Mouse (Mus musculus) induced T-regulatory cell, adult 2 months (primary cell): Measurements from ENCODE around the gene 3110009E18Rik.
A peak's percentile ranks its signal among the peaks of the same experiment; 100 is the strongest.

Source experiments
- DNase-seq: peaks from one replicate; pipeline ENCODE4 v3.0.0-alpha.2; 2012; ENCODE audit warnings: low read depth

The 3110009E18Rik gene

DNA sequence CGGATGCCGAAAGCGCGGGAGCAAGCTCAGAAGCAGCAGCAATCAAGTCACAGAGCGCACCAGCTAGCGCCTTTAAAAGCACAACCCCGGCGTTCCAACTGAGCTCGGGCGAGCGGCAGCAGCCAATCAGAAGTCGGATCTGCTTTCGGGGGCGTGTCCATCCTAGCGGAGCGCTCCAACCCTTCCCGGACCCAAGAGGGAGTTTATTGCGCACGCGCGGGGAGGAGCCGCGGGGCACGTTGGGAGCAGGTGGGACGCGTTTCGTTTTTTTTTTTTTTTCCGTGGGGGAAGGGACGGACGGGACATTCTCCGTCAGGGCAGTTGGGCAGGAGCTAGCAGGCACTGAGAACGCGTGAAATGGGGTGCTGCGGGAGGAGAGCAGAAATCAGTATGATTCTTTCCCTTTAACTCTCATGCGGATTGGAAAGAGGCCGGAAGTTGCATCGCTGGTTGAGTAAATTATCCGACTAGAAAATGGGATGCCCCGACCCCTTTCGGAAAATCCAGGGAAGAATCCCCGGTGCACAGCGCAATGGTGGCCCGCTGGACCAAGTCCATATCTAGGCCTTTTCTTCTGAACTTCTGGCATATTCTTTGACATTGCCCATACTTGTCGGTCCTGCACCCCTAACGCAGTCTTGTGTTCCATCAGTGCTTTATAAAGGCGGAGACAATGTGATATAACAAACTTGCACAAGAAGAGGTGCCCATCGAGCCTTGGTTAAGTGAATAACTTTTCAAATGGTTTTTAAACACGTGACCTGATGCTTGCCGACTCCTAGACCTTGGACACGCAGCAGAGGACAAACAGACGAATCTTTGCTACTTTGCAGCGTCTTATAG, at the start of gene 3110009E18Rik, which contains the start of gene Dbi:
Gene 3110009E18Rik, plus strand, starts transcription at position 219 of the 843 bp plus-strand sequence.
Gene Dbi, minus strand, starts transcription at position 110 of the 843 bp plus-strand sequence.
- DNase-seq, result peak; percentile 98

DNA sequence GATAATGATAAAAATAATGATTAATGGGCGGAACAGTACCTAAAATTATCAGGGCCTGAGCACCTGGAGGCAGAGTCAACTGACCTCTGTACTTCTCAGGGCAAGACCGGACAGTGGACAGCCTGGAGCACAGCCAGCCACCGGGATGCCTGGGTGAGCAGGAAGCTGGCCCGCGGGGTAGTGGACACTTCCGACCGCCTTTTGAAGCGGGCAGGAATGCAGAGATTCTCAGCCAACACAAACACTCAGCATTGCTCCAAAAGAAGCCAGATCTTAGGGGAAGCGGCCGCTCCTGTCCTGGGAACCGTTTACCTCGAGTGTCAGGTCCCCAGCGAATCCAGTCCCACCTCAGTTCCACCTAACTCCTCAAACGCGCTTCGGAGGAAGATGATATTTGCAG, 48.1 kb upstream of the 3110009E18Rik start:
- no peak for DNase-seq

DNA sequence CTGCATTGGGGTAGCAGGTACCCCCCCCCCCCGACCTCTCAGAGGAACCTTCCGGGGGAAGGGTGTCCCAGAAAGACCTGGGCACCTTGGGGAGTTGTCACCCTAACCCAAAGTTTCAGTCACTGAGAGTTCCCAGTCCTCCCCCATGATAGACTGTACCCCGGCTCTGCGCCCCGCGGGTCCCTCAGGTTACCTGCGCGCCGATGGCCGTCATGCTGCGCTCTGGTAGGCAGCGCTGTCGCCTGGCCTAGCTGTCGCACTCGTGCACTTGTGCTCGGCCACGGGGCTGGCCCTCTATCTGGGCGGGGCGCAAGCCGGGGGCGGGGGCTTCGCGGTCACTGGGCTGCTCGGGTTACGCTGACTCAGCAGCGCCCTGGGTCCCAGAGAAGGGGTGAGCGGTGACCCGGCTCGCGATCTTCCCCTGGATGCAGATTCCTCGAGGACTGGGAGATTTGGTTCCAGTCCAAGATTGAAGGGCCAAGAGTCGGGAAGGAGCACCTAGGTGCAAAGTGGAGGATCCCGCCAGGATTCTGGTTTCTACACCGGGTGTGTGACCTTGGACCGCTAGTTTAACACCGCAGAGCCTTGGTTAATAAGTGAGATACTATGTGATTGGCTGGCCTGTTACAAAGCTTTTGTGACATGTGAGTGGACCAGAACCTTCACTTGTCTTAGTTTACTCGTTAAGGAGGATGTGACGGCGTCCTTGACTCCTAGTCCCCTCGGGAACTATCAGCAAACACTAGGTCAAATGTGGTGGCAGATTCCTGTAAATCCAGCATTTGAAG, 47.3 kb upstream of the 3110009E18Rik start, which contains the start of gene Tmem37:
Gene Tmem37, minus strand, starts transcription at position 556 of the 788 bp plus-strand sequence.
- peak; percentile 49 for DNase-seq

DNA sequence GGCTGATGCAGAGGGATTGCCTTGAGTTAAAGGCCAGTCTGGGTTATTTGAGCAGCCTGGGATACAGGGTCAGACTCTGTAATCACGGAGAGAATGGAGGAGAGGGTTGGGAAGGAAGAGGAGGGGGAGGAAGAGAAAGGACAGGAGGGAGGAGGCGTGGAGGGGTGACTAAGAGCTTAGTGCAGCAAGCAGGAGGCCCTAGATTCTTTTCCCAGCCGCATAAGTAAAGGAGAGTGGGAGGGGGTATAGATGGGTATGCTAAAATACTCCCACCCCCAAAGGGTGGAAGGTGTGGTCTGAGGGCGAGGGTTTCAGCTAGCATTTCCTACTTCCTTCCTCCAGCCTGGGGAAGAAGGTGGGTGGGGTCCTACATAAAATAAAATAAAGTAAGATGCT, 46.7 kb upstream of the 3110009E18Rik start:
- no peak for DNase-seq

DNA sequence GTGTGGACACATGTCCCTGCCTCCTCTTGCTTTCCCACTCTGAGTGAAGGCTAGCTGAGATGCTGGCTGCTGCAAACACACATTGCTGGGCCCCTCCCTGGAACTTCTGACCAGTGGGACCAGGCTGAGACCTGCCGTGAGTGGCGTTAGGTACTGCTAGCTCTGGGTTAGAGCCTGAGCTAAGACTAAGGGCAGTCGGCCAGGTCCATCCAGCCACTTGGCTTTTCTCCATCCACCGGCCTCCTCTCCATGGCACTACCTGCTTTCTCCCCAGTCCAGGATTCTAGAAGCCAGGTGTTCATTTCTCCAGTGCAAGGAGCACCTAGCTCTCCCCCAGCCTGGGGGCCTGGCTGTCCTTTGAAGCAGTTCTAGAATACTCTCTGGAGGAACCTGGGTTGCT, 46.1 kb upstream of the 3110009E18Rik start:
- DNase-seq, result no peak

DNA sequence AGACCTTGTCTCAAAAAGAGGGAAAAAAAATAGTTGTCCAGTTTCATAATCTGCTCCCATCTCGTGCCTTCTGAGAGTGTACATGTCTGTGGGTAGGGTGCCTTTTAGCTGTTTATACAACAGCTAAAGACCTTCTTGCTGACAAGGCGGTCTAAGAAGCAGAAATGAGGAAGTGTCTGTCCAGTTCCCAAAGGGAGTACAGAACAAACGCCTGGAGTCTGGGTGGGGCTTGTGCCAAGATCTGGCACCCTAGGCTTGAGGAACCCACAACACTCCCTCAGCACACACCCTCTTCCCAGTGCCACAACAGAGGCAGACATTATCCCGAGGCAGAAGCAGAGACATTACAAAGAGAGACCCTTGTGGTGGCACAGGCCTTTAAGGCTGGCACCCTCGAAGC, 45.5 kb upstream of the 3110009E18Rik start:
- no peak for DNase-seq

DNA sequence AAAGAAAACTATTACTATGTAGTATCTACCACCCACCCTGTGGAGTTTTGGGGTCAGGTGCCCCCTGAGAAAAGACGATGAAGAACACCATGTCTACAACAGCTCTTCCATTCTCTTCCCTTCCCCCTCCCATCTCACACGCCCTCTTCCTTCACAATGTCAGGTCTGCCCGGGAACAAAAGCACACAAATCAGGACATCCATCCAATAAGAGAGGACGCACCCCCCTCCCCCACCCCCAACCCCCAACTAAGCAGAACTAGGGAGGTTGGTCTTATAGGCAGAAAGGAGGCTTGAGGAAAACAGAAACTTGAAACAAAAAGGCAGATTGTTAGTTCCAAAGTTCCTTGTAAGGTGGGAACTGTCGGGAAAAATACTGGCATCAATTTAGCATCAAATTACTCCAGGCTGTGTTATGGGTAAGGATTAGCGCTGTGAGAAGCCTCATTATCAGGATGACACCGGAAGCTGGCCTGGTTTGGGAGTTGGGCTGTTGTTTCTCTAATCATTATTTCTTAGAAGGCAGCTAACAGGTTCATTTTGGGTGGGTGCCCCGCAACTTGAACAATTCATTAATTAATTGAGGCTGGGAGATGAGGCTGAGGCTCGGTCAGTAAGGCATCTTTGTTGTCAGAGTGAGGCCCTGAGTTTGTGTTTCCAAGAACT, 43.1 kb upstream of the 3110009E18Rik start:
- DNase-seq, result no peak

DNA sequence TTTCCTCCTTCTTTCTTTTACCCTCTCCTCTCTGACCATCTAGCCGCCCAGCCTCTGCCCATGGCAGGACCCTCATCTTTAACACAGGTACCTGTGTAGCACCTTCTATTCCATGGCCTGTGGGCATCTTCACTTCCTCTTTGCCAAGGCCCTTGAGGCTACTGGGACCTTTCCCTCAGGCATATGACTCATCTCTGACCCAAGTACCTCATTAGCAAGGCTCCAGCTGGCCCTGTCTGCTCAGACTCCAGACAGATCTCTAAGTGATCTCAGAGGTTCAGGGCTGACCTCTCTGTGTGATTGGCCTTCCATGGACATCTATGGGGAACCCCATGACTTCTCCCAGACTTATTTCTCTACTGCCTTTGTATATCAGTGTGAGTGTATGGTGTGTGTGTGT, 40.4 kb upstream of the 3110009E18Rik start:
- DNase-seq, result no peak

DNA sequence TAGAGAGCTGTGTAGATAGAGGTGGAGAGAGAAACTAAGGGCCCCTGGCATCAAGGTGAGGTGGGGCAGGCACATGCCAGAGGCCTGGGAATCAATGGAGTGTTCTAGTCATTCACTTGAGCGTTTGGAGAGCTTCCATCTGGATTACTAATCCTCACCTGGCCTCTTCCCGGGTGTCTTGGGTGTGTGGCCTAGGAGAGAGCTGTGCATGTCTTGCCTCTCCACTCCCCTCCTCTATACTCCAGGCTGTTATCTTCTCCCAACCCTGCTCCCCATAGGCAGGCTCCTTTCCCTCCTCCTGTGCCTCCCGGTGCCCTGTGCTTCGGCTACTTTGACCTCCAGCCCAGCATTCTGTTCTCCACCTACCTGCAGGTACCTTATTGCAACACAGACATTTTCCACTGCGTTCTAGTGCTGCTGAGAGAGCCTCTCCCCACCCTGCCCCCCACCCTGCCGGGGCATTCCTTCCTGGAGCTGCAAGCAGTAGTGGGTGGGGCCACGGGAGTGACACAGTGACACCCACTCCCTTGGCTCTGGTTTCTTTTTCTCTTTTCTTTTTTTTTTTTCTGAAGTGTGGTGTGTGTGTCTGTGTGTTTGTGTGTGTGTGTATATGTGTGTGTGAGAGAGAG, 37.9 kb upstream of the 3110009E18Rik start:
- no peak for DNase-seq

DNA sequence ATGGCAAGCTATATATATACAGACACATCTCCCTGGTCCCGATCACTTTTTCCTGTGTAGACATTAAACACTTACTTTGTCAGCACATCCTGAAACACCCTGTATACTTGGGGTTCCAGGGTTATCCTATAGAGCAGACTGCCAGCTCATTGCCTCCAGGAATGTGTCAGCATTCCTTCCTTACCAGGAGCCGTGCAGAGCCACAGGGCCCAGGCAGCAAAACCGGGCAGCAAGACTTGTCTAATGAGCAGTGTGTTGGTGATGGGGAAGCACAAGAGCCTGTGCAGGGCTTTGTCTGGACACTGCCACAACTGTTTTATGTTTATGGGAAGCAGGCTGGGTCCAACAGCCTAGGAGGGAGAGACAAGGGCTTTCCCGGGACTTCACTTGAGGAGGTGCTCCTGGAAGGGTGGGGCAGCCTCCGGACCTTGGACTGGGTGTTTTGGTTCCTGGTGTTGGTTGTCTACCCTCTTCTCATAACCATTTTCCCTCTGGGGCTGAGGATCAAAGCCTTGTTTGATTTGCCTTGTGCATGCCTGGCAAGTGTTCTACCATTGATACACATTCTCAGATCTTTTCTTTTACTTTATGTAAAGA, 37.0 kb upstream of the 3110009E18Rik start:
- DNase-seq, result no peak

DNA sequence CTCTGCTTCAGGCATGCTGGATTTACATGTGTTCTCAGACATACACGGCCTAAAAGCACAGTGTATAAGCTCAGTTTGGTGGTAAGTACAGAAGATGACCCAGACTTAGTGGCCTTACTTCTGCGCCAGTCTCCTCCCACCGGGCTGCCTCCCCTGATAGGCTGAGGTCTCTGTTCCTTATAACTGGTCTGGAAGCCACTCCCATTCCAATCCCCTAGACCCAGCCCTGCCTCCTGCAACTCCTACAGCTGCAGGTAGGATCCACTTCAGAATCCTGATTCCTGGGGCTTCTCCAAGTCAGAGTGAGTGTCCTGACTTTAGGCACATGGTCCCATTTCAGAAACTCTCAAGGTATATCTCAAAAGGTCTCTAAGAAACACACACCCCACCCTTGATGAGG, 35.3 kb upstream of the 3110009E18Rik start:
- no peak for DNase-seq

DNA sequence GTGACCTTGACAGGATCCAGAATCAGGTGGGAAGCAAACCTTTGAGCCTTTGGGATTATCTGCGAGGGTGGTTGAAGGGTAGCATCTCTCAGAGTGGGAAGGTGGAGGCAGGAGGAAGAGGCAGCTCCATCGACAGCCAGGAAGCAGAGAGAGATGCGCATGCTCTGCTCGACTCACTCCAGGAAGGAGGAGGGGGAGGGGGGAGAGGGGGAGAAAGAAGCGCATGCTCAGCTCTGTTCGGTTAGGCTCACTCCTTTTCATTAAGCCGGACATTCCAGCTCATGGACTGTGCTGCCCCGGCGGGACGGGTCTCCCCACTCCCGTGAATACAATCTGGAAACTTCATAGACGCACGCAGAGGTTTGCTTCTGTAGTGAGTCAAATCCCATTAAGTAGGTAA, 34.3 kb upstream of the 3110009E18Rik start:
- DNase-seq, result no peak

DNA sequence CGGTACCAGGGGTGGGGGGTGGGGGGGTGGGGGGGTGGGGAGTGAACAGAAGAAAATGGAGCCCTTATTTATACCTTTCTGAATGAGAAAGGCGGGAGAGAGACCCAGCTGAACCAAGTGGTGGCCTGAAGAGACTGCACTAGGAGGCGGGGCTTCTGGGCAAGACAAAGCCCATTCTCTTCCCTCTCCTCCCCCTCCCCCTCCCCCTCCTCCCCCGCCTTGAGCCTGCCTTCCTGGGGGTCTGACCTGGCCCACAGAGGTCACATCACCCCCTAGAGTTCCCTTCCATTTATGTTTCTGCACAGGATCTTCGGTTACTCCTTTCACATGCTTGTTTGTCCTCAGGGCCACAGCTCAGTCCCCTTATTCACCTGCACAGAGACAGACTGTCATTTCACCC, 31.8 kb upstream of the 3110009E18Rik start:
- no peak for DNase-seq

DNA sequence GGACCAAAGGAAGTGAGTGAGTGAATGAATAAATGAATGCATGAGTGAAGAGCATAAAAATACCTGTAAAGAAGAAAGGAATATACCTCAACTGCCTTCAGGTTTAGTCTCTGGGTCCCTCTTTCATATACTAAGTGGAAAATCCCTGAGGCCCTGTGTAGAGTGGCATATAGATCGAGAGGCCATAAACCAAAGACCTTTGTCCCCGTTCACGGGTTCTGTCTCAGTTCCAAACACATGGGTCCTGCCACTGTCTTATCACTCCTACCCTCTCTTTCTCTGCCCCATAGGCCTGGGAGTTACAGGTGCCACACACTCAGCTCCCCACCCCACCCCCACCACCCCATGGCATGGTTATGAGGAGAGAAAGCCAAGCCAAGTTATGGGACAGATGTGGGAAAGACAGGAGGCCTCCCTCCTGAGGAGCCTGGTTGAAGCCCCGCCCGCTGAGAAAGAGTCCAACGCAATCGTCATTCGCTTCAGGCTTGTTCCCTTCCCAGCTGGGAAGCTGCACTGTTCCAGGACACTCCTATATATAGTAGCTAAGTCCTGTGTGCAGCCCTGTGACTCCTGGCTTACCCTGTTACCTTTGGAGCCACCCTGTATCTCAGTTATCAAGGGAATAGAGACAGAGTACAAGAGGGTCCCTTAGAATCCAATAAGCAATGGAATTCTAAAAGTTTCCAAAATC, 30.0 kb upstream of the 3110009E18Rik start:
- DNase-seq, result no peak

DNA sequence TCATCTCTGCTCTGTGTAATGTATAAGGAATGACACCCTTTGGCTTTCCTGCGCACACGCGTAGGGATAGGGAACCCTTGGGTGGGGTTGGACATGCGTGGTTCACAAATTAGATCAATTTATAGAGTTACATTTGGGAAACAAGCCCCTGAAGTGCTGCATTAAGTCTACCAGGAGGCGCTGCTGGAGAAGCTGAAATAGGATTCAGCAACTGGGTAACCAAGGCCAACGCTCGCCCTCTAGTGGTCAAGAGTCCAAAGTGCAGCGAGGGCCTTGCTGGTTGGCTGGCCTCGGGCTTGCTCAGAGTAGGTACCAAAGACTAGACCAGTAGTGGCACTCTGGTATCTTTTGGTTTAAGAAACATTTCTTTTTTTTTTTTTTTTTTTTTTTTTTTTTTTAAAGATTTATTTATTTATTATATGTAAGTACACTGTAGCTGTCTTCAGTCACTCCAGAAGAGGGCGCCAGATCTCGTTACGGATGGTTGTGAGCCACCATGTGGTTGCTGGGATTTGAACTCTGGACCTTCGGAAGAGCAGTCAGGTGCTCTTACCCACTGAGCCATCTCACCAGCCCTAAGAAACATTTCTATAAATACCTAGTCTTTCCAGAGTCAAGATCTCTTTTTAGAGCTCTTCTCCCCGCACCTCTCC, 27.4 kb upstream of the 3110009E18Rik start:
- DNase-seq, result peak; percentile 90

DNA sequence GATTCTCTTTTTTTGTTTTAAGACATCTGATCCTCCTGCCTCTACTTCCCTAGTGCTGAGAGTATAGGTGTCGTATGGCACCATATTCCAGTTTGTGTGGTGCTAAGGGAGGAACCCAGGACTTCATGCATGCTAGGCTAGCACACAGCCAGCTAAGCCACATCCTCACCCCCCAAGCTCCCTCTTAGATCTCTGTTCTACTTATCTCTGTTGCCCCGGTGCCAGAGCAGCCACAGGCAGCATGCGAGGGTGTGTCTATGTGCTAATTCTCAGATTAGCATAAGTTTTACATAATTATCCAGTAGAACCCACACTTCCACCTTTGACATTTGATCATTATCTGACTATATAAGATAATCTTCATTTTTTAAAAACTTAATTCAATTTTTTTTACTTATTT, 26.1 kb upstream of the 3110009E18Rik start:
- no peak for DNase-seq

DNA sequence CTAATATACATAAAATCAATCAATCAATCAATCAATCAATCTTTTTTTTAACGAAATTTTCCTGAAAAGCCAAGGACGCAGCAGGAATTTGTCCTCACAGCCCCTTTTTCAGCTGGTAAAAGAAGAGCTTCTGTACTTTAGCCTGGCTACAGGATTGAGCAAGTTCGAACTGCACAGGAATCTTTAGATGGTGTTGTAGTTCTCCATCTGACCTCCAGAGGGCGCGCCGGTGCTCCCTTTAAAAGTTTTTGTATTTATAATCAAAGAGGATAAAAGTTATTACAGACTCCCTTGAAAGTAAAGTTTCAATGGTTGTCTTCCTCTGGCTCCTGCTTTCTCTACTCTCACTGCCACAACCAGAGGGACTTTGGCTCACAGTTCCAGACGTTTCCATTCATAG, 22.7 kb upstream of the 3110009E18Rik start:
- peak; percentile 77 for DNase-seq

DNA sequence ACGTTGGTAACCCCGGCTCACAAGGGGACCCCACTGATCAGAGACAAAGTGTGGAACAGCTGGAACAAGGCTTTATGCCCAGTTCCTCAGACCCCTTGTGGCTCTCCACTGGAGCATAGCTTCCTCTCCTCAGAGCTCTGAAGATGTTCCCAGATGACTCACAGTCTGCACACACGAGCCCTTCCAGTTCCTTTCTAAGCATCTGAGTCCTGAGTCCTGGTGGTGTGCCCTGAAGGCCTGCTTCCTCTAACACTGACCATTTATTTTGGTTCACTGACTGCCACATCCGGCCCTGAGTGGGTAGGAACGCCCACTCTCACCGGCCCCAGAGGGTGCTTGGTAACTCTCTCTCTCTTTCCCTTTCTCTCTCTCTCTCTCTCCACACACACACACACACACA, 21.5 kb upstream of the 3110009E18Rik start:
- DNase-seq, result peak; percentile 25

DNA sequence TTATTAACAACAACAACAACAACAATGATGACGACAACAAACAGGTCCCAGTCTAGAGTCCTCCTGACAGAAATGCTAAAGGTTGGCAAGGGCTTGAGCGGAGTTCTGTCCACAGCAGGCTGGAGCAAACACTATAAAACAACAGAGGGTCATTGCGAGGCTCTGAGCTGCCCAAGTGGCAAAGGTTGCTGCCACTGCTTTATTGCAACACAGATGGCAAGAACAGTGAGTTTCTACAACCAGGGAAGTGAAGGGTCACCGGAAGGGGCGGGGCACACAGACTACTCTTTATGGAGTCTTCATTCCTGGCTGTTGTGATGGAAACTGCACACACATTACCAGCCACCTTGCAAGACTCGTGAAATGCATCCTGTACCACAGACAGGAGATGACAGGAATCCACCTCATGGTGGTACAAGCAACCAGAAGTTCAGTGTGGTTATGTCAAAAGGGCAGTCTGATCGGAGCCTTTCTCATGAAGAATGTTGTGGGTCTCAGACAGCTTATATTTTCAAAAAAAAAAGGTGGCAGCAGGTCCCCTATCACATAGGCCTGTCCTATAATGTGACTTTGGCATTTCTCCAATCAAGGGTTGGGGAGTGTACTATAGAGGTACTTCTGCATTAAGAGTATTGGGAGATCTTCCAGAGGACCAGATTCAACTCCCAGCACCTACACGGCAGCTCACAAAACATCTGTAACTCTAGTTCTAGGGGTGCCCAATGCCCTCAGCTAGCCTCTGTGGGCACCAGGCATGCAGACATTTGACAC, 20.3 kb upstream of the 3110009E18Rik start:
- no peak for DNase-seq

DNA sequence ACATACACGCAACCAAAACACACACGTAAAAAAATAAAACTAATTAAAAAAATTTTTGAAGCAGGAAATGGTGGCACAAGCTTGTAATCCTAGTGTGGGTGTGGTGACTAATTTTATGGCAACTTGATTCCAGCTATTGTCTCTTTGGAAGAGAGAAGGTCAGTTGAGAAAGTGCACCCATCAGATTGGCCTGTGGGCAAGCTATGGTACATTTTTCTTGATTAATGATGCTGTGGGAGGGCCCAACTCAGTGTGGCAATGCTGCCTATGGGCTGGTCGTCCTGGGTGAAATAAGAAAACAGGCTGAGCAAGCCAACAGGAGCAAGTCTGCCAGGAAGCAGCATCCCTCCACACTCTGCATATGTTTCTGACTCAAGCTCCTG, 19.8 kb upstream of the 3110009E18Rik start:
- DNase-seq, result no peak
